Mouse (Mus musculus) left cerebral cortex, postnatal 10 days (tissue): ENCODE measurements around the gene Baz1b. TPM values are rescaled to one million over a fixed set of nuclear protein-coding genes. Genes with fewer than 3 reads are reported as not detected.
A peak's percentile ranks its signal among the peaks of the same experiment; 100 is the strongest.

Source experiments
- DNase-seq, 2 experiments: peaks; one replicate each; pipeline ENCODE4 v3.0.0; 2021 to 2022; ENCODE audit warnings: low spot score in 2 of 2, mixed read lengths in 1 of 2; ENCODE audit errors: extremely low spot score in 1 of 2
- intact Hi-C: fragments of 180-260 bp; cut with DNase I; formaldehyde crosslinking; loops from one replicate; pipeline ENCODE4 v1.15.1; 2025
- total RNA-seq, 2 experiments: library from RNA; stranded (reverse); gene quantifications; 2 replicates each; pipeline ENCODE4 v1.2.3; 2021

The Baz1b gene
- total RNA-seq, 2 experiments from 2014 or later: 44.6 to 45.7 TPM

DNA sequence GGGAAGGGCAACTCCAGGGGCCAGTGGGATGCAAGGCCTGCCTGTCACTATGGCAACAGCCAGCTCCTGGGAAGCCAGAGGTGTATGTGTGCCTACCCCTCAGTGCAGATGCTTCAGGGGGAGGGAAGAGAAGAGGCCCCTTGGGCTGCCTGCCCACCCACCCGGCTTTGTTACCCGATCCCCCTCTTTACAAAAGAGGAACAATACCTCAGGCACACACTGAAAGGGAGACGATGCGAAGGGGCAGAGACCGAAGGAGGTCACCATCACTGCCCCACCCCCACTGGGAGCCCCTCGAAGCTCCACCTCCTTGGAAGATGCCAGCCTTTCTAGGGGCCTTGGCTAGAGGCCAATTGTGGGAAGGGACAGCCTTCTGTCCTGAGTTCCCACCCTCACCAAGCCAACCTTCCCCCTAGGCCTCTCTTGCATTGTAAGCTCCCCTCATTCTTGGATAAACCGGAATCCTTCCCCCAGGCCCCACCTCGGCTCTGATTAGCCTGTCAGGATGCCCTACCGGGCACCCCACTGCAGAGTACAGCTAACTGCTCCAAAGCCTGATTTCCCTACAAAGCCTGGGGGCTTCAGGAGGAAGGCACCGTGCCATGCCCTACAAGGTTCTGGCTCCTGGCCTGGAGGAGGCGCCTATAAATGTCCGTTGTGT, 66.8 kb downstream of the Baz1b start:
- DNase-seq: peak in 1 of 2 experiments; percentile 61
- intact Hi-C loops: no loop called here

DNA sequence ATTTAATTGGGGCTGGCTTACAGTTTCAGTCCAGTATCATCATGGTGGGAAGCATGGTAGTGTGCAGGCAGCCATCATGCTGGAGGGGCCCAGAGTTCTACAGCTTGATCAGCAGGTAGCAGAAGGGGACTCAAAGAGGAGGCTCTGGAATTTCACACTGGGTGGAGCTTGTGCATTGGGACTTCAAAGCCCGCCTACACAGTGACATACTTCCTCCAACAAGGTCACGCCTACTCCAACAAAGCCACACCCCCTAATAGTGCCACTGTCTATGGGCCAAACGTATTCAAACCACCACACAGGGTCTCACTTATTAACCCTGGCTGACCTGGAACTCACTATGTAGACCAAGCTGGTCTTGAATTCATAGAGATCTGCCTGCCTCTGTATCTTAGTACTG, 69.1 kb downstream of the Baz1b start:
- no peak for DNase-seq
- intact Hi-C loops: no loop called here

DNA sequence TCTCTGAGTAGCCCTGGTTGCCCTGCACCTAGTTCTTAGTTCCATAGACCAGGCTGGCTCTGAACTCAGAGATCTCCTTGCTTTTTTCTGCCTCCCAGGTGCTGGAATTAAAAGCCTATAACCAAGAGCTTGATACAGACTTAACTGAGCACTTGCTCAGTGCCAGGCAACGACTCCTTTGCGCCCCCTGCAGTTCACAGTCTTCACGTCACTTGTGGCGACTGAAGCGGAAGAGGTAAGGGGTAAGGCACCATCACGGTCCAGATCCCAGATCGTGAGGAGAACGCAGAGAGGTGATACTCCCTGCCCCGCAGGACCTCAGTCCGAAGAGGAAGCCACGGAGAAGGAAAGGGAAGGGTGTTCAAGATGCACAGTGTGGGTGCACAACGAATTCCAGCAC, 70.5 kb downstream of the Baz1b start:
- intact Hi-C loops: no loop called here
- DNase-seq: no peak

DNA sequence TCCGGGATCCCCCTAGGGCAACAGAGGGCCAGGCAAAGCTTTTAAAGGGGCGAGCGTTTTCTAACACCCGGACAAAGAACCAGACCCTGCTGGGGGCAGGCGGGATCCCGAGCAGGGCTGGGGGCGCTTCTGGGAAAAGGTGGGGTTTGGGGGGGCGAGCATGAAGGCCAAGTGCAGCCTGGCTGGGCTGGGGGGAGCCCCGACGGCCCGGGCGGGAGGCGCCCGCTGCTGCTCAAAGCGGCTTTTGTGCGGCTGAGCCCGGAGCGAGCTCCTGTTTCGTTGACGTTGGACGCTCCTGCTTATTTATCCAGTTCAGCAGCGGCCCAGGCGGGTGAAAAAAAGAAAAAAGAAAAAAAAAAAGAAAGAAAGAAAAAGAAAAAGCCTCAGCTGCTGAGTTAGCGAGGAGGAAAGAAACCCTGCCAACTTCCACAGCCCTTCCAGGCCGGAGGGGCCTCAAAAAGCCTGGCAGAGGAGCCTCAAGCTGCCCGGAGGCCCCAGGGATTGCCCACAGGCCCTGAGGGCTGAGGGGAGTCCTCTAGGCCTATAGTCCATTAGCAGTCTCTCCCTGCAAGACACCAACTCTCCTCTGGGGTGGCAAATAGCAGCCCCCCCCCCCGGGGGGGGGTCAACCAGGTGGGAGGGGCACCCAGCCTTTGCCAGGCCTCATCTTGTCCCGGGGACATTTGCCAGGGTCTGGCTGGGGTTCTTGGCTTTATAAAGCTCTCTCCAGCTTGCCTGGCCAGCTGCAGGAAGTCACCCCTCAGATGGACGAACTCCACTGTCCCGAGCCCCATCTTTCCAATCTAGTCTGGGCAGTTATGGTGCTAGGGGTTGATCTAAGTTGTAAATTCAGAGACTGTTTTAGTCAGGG, 71.5 kb downstream of the Baz1b start:
- peak; percentile 28 to 67 for DNase-seq

DNA sequence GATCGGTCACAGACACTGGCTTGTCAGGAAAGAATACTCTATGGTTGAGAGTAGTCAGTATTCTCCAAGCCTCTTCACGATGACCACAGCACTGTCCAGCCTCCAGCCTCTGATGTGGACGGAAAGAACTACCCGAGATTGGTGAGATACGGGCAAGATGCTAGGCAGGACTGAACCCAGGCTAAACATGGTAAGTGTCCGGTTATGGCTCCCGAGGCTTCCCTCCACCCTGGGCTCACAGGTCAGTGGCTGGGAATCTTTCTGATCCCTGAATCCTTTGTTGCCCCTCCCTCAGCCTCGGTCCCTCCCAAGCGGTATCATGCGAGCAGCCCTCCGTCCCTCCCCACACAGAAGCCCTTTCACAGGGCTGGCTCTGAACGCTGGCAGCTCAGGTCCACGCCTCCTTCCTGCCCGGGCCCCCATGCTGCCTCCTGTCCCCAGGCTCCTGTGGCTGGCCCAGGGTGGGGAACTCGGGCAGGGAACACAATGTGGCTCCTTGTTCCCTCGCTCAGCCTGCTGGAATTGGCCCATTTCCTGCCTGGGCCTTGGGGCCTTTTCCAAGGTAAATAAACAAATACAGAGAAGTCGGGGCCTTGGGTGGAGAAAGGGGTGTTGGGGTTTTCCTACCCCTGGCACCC, 76.9 kb downstream of the Baz1b start:
- intact Hi-C loops: no loop called here
- peak; percentile 62 to 81 for DNase-seq

More for the DNA sequence above, 71.5 kb downstream of the Baz1b start:
- intact Hi-C loops: no loop called here

DNA sequence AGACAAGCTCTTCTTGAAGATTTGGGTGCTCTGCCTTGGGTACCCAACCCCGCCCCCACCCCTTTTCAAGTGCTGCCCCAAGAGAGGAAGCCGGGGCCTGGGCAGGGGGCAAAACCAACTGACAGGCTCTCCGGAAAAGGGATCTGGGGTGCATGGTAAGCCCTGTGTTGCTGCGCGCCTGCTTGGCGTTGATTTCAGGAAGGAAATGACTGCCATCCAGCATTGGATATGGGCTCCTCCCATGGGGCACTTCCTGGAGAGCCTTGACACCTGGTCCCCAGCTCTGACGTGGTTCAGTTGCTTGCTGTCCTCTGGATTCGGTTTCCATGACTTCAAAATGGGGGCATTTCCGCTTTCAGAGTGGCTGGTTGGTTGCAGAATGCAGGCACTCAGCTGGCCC, 77.5 kb downstream of the Baz1b start:
- DNase-seq: peak in 1 of 2 experiments; percentile 41
- intact Hi-C loops: no loop called here

DNA sequence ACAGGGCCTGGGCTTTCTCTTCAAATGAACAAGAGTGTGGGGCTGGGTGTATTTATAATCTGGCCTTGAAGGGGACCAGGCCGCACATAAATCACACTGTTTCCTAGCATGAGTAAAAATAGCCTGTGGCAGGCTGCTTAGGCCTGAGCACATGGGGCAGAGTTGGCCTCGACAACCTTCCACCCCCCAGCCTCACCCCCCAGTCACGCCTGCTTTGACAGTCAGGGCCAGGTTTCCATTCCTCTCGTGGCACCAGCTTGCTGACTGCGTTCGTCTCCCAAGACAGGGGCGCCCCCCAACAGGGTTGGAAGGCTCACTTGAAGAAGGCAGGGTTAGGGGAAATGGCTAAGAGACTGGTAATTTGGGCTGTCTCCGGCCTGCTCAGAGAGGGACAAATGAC, 82.4 kb downstream of the Baz1b start:
- intact Hi-C loops: no loop called here
- no peak for DNase-seq

DNA sequence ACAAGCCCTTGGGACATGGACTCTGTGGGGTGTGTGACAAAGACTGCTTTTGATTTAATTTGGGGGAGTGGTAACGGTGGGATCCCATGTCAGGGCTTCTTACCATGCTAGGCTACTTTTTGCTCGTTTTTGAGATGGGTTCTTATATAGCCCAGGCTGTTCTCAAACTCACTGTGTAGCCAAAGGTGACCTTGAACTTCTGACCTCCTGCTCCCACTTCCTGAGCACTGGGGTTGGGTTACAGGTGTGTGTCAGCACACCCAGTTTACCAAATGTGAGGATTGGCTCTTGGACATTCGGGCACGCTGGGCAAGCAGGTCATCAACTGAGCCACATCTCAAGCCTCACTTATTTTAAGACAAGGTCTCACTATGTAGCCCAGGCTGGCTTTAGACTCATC, 83.3 kb downstream of the Baz1b start:
- intact Hi-C loops: no loop called here
- no peak for DNase-seq

DNA sequence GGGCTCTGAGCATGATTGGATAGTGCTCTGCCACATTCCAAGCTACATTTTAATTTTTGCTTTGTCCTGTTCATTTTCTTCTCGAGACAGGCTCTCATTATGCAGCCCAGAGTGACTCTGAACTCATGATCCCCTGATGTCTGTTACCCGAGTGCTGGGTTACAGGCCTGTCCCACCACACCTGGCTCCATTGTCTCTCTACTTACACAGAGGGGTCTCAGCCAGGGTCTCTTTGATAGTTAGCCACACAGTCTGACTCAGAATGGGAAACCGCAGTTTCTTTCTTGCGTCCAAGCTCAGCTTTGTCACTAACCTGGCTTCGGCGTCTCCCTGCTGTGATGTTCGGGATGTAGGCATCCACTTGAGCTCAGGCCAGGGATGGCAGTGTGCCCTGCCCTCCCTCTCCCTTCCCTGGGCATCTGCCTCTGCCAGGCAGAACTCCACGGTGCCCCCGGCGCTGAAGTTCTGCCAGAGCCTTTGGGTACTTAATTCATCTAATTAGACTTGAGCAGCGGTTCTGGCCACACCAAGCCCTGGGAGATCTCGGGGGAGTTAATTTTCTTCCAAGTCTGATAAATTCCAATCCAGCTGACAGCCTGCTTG, 84.6 kb downstream of the Baz1b start:
- intact Hi-C loops: no loop called here
- DNase-seq: peak; percentile 59 to 63

DNA sequence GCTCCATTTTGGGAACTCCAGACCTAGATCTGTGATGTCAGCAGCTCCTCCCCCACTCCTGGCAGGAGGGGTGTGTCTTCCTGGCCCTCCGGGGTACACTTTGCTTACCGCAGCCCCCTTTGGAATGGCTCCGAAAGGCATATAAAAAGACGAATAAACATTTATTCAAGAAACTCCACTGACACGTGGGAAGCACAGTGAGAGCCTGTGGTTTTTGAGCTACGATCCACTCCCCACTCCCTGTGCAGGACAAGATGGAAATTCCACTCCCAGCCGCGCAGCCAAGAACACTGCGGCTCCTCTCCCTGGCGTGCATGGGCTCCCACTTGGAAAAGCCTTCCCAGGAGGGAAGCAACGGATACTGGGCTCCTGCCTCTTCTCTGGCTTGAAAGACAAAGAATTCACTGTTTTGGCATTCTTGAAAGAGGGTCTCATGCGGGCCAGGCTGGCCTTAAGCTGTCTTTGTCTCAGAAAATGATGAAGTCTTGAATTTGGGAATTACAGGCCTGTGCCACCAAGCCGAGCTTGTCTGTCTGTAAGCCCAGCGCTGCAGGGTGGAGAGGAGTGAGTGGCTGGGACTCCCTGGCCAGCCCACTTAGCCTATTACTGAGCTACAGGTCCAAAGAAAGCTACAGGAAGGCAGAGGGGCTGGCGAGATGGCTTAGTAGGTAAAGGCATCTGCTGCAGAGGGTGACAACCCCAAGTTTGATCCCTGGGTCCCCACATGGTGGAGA, 87.8 kb downstream of the Baz1b start:
- intact Hi-C loops: no loop called here
- DNase-seq: peak; percentile 5 to 38

DNA sequence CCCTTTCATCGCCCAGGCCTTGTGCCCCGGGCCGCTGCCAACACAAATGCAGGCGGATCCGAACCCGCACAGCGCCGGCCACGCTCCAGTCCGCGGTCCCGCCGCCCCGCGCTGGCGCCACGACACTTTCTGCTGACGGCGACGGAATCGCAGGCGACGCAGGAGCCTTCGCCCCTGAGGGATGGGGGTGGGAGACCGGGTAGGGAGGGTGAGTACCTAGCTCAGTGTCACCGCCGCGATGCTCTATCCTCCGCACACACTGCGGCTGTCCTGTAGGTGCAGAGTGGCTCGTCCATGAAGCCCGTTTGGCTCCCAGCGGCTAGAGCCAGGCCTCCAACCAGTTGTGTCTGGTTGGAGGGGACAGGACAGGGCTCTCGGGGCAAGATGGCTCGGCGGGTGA, 89.5 kb downstream of the Baz1b start:
- DNase-seq: peak in 1 of 2 experiments; percentile 35
- intact Hi-C loops: no loop called here

DNA sequence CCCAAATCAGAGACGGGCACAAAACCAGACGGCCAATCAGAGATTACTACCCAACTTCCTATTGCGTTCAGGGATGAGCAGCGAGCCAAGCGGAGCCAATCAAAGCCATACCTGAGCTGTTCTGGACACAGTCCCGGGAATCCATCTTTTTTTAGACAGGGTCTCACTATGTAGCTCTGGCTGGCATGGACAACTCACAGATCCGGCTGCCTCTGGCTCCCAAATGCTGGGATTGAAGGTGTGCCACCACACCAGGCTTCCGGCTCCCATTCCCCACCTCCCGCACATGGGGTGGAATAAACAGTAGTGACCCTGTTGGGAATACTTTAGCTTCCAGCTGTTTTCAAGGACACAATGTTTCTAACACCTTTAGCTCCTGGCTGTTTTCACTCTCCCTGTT, 93.2 kb downstream of the Baz1b start:
- no peak for DNase-seq
- intact Hi-C loops: no loop called here

DNA sequence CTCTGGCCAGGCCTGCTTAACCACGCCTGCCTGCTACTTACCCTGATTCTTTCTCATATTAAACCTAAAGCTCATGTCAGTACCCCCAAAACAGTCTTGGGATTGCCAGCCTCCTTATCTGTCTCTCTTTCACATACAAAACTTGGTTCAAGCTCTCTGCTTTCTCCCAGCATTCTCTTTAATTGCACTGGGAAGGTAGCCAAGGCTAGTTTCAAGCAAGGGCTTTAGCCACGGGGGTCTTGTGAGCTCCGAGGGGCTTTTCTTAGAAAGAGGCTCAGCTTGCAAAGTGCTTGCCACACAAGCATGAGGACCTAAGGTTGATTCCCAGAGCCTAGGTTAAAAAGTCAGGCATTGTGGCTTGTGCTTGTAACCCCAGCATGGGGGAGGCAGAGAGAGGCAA, 98.1 kb downstream of the Baz1b start:
- peak in 1 of 2 experiments; percentile 5 for DNase-seq
- intact Hi-C loops: no loop called here

DNA sequence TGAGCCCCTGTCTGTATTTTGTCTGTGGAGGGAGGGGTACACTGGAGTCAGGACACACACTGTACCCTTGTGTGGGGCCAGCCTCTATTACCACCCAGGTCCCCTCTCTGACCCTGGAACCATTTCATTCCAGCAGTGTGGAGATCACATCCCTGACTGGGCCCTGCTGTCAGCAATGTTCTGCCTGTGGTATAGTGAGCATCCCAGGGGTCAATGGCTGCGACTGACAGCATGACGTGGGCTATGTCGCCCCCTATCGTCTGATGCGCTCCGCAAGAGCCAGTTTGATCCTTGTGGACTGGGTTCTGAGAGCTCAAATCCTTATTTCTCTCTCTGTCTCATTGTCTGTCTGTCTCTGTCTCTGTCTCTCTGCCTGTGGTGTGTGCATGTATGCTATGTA, 99.1 kb downstream of the Baz1b start:
- intact Hi-C loops: no loop called here

DNA sequence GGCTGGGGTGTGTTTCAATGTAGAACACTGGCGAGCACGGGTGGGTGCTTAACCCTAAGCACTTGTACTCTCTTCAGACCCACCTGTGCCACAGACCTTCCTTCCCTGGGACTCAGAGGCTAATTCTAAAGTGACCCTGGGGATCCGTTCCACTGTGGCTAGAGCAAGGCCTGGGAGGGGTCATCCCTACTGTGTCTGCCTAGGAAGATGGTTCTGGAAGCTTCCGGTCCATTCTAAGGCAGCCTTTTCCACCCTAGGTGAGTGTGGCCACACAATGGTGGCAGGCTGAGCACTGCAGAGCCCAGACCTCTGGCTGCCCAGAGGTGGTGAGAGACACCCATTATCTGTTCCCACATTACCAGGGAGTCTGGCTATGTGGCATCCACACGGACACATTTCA, 99.9 kb downstream of the Baz1b start:
- DNase-seq: no peak

More for the DNA sequence above, 99.1 kb downstream of the Baz1b start:
- peak; percentile 57 to 83 for DNase-seq

DNA sequence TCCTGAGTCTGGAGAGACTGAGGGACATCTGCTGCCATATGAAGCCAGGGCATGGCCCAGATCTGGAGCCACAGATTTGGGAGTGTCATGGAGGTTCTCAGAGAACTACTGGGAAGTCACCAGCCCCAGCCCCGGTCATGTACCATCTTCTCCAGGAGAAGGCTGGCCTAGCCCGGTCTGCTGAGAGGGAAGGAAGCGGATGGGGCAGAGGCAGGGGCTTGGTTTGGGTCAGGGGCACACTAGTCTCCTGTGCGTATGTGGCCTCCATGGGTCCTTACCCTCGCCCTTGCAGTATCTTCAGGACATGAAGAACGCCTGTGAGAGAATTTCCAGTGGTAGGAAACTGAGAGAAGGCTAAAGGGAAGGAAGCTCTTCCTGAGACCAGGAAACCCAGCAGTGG, 103.6 kb downstream of the Baz1b start:
- DNase-seq: no peak
- intact Hi-C loops: no loop called here

More for the DNA sequence above, 99.9 kb downstream of the Baz1b start:
- intact Hi-C loops: no loop called here

DNA sequence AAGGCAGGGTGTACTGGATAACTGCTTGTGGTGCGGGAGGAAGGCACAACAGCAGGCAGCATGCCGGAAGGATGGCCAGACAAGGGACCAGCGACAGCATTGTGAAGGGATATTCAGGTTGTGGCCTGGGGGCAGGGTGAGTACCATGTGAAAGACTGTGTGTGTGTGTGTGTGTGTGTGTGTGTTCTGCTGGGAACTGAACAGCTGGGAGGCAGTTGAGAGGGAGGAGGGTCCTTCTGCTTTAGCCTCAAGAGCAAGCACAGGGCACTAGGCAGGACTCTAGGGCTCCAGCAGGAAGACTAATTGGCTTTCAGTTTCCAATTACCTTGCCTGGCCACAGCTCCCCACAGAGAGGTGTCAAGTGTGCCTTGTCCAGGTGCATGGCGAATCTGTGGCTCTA, 104.1 kb downstream of the Baz1b start:
- DNase-seq: no peak
- intact Hi-C loops: no loop called here

DNA sequence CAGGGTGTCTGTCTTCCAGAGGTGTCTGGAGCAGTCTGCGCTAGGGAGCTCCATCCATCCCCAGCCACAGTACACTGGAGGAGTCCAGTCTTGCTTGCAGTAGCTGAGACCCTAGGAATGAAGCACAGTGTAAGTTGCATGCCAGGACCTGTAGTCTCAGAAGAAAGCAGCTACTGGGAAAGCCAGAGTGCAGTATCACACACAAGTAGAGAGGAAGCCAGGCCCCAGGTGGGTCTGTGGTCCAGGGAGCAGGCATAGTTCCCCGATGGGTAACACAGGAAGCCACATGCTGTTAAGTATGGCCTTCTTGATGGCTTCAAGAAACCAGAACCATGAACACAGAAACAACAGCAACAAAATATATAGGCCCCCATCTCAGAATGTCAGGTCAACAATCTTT, 104.9 kb downstream of the Baz1b start:
- DNase-seq: no peak

More for the DNA sequence above, 104.9 kb downstream of the Baz1b start:
- intact Hi-C loops: no loop called here
